8 mouse cellular contexts compared by ENCODE assay signal in genomic region chr7:19796697-19797588, GRCm38 (mm10). TPM values are rescaled to one million over a fixed set of nuclear protein-coding genes. Genes with fewer than 3 reads are reported as not detected.
DNase-seq lines count a peak whose midpoint lies in the region; ATAC-seq lines count a peak whose summit lies in the region.

Gene Cblc (minus strand): TSS chr7:19796809.

- peak within 1 kb of the TSS; percentile 52 for H3K4me2 ChIP-seq in embryonic facial prominence, embryonic 13.5 days
- H3K4me2 ChIP-seq in heart, embryonic 11.5 days: peak within 1 kb of the TSS; percentile 40
- H3K4me2 ChIP-seq in kidney, embryonic 15.5 days: peak within 1 kb of the TSS; percentile 64
- H3K4me2 ChIP-seq in lung, embryonic 15.5 days: peak within 1 kb of the TSS; percentile 68

- peak; percentile 81 to 83 for DNase-seq in adrenal gland, adult 18-20 months (ENCODE audit: low spot score in 2 of 2)
- peak; percentile 75 for DNase-seq in ovary, postnatal 14 days (ENCODE audit: low spot score)
- peak; percentile 95 for DNase-seq in thymus, postnatal 4 days

- H3K27ac ChIP-seq in embryonic facial prominence, embryonic 13.5 days: peak within 1 kb of the TSS; percentile 44; the same call in 1 of the 2 replicates
- no peak within 1 kb of the TSS for H3K27ac ChIP-seq in heart, embryonic 11.5 days (ENCODE audit: low read depth, low read length)
- H3K27ac ChIP-seq in kidney, embryonic 15.5 days: peak within 1 kb of the TSS; percentile 83
- peak within 1 kb of the TSS; percentile 94 for H3K27ac ChIP-seq in lung, embryonic 15.5 days

- peak within 1 kb of the TSS; percentile 39 for H3K4me3 ChIP-seq in embryonic facial prominence, embryonic 13.5 days
- H3K4me3 ChIP-seq in heart, embryonic 11.5 days (ENCODE audit: low read depth, low read length): peak within 1 kb of the TSS; percentile 22; the same call in 1 of the 2 replicates
- peak within 1 kb of the TSS; percentile 47 for H3K4me3 ChIP-seq in kidney, embryonic 15.5 days (replicated peaks)
- H3K4me3 ChIP-seq in lung, embryonic 15.5 days: peak within 1 kb of the TSS; percentile 49

- peak; percentile 98 for ATAC-seq in CD4-positive, CD25-positive, alpha-beta regulatory T cell, adult 4 months
- peak; percentile 70 for ATAC-seq in embryonic facial prominence, embryonic 13.5 days (ENCODE audit: insufficient number of reproducible peaks, insufficient read depth, low FRiP score, low TSS enrichment, low read depth)
- peak; percentile 8; the same call in 1 of the 2 replicates for ATAC-seq in heart, embryonic 11.5 days (replicated peaks; ENCODE audit: insufficient number of reproducible peaks, low FRiP score, low TSS enrichment)
- ATAC-seq in kidney, embryonic 15.5 days (replicated peaks; ENCODE audit: low FRiP score): peak; percentile 80
- ATAC-seq in lung, embryonic 15.5 days (ENCODE audit: borderline replicate concordance, extremely low read depth, low FRiP score, low TSS enrichment): peak; percentile 83

- 1% methylated on average over 32 of the region's 32 CpGs for WGBS in embryonic facial prominence, embryonic 13.5 days
- WGBS in heart, embryonic 11.5 days (ENCODE audit: insufficient replicate concordance): 3% methylated on average over 32 of the region's 32 CpGs
- 2% methylated on average over 32 of the region's 32 CpGs for WGBS in kidney, embryonic 15.5 days
- 2% methylated on average over 32 of the region's 32 CpGs for WGBS in lung, embryonic 15.5 days

- peak within 1 kb of the TSS; percentile 60 for H3K9ac ChIP-seq in embryonic facial prominence, embryonic 13.5 days
- H3K9ac ChIP-seq in heart, embryonic 11.5 days (ENCODE audit: low read depth, low read length): peak within 1 kb of the TSS; percentile 39; the same call in 1 of the 2 replicates
- peak within 1 kb of the TSS; percentile 48 for H3K9ac ChIP-seq in kidney, embryonic 15.5 days
- peak within 1 kb of the TSS; percentile 50 for H3K9ac ChIP-seq in lung, embryonic 15.5 days

- H3K9me3 ChIP-seq in embryonic facial prominence, embryonic 13.5 days: no peaks in the 10 kb centered on the region
- H3K9me3 ChIP-seq in heart, embryonic 11.5 days (replicated peaks; ENCODE audit: control insufficient read depth, low read length): no peaks in the 10 kb centered on the region
- no peaks in the 10 kb centered on the region for H3K9me3 ChIP-seq in kidney, embryonic 15.5 days (replicated peaks)
- H3K9me3 ChIP-seq in lung, embryonic 15.5 days: no peaks in the 10 kb centered on the region

- peaks cover 34% of the 10 kb centered on the region for H3K27me3 ChIP-seq in embryonic facial prominence, embryonic 13.5 days
- peaks cover 22% of the 10 kb centered on the region for H3K27me3 ChIP-seq in heart, embryonic 11.5 days (ENCODE audit: control insufficient read depth, insufficient read depth, low read length)
- peaks cover 22% of the 10 kb centered on the region for H3K27me3 ChIP-seq in kidney, embryonic 15.5 days
- peaks cover 18% of the 10 kb centered on the region for H3K27me3 ChIP-seq in lung, embryonic 15.5 days

- H3K4me1 ChIP-seq in embryonic facial prominence, embryonic 13.5 days: peaks cover 3% of the 10 kb centered on the region
- no peaks in the 10 kb centered on the region for H3K4me1 ChIP-seq in heart, embryonic 11.5 days (ENCODE audit: control insufficient read depth, insufficient read depth, low read length)
- peaks cover 11% of the 10 kb centered on the region for H3K4me1 ChIP-seq in kidney, embryonic 15.5 days
- H3K4me1 ChIP-seq in lung, embryonic 15.5 days: peaks cover 7% of the 10 kb centered on the region; the same call in 1 of the 2 replicates

- H3K36me3 ChIP-seq in embryonic facial prominence, embryonic 13.5 days: no peaks in the 10 kb centered on the region
- no peaks in the 10 kb centered on the region for H3K36me3 ChIP-seq in heart, embryonic 11.5 days (ENCODE audit: control insufficient read depth, insufficient read depth, low read length)
- no peaks in the 10 kb centered on the region for H3K36me3 ChIP-seq in kidney, embryonic 15.5 days
- H3K36me3 ChIP-seq in lung, embryonic 15.5 days: no peaks in the 10 kb centered on the region

RNA-seq across cellular contexts. Expression of gene Cblc, which starts in this region (rescaled TPM):
- not detected for polyA plus RNA-seq in CD4-positive, CD25-positive, alpha-beta regulatory T cell, adult 4 months (2017; shearing (Covaris generic))
- total RNA-seq in adrenal gland, adult 18-20 months (2021): under 1 TPM in 1 of 2 experiments, not detected in 1; 0.64 TPM
- polyA plus RNA-seq in embryonic facial prominence, embryonic 13.5 days (2015; fragmentation: Nextera tagmentation; extraction: Ambion mirVana): 8.1 and 10.4 TPM in 2 replicates
- 0.20 and 0.24 TPM in 2 replicates for polyA plus RNA-seq in heart, embryonic 11.5 days (2014; fragmentation: Nextera tagmentation; extraction: Ambion mirVana)
- 8.3 and 9.1 TPM in 2 replicates for polyA plus RNA-seq in kidney, embryonic 15.5 days (2015; fragmentation: Nextera tagmentation; extraction: Ambion mirVana)
- 15.2 and 16.1 TPM in 2 replicates for polyA plus RNA-seq in lung, embryonic 15.5 days (2015; fragmentation: Nextera tagmentation; extraction: Ambion mirVana)

Comparison
In these comparisons a context has a peak if more than half of its experiments do, and no peak if none do; other contexts are left out.
1. Peak in ATAC-seq in CD4-positive, CD25-positive, alpha-beta regulatory T cell, adult 4 months; RNA of the gene not detected or under 1 TPM.
2. Peak in DNase-seq in adrenal gland, adult 18-20 months; RNA of the gene not detected or under 1 TPM.
3. Peak in ATAC-seq, H3K4me3 ChIP-seq, H3K9ac ChIP-seq and H3K4me2 ChIP-seq in heart, embryonic 11.5 days; RNA of the gene not detected or under 1 TPM.
4. ATAC-seq: peak in every context shown above with its lines; median percentile 98 in CD4-positive, CD25-positive, alpha-beta regulatory T cell, adult 4 months; 83 in lung, embryonic 15.5 days; 80 in kidney, embryonic 15.5 days; 70 in embryonic facial prominence, embryonic 13.5 days; 8 in heart, embryonic 11.5 days.